Mouse (Mus musculus) activated CD4-positive, CD25-positive, alpha-beta regulatory T cell (primary cell): ENCODE results near the gene Gm4778. TPM values are rescaled to one million over a fixed set of nuclear protein-coding genes. Genes with fewer than 3 reads are reported as not detected.

ENCODE experiments used
- polyA plus RNA-seq, 2 experiments: library from polyadenylated mRNA; unstranded; fragments of 100-300 nt; shearing (Covaris generic); gene quantifications; one replicate each; pipeline ENCODE4 v1.2.1; 2017

The Gm4778 gene
- not detected for polyA plus RNA-seq

DNA sequence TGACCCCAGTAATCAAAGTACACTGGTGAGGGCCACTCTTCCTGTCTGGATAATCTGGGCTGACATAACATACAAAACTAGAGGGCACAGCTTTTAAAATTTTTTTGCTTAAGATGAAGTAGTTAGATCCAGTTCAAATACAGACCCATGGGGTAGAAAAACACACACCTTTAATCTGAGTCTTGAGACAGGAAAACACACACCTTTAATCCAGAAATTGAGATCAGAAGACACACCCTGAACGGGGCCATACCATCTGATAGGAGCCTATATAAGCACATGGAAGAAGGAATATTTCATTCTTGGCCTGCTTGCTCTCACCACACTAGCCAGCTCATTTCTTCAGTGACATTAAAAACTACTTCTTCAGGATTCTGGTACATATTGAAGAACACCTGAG is at the start of gene Gm4778:
Gene Gm4778 (plus strand): TSS at position 301 of the 400 bp plus-strand sequence.

GRCm38 (mm10) chr3:94309633-94310363 is 46.0 kb downstream of the Gm4778 start, which contains the start of gene Them4:
Gene Them4 (plus strand): TSS chr3:94310089.

Other genes with a start within 250 kb of the Gm4778 start
- not detected for gene Gm9125, start 209.2 kb upstream of the Gm4778 start, polyA plus RNA-seq
- under 1 TPM in 1 of 2 experiments, not detected in 1; 0.31 TPM for gene Gm10697, start 191.4 kb upstream of the Gm4778 start, polyA plus RNA-seq
- not detected for gene Gm10696, start 85.8 kb upstream of the Gm4778 start, polyA plus RNA-seq
- gene Gm5286, start 67.3 kb upstream of the Gm4778 start, polyA plus RNA-seq = not detected
- gene Them4, start 46.1 kb downstream of the Gm4778 start, polyA plus RNA-seq = 1 to 10 TPM; 4.2 to 6.5 TPM
- gene Them5, start 78.1 kb downstream of the Gm4778 start, polyA plus RNA-seq = not detected
- gene C2cd4d, start 98.4 kb downstream of the Gm4778 start, polyA plus RNA-seq = under 1 TPM in 1 of 2 experiments, not detected in 1; 0.24 TPM
- gene Rorc, start 108.8 kb downstream of the Gm4778 start, polyA plus RNA-seq = 1 to 10 TPM in 1 of 2 experiments, under 1 TPM in 1; 0.82 to 2.3 TPM
- under 1 TPM in 1 of 2 experiments, not detected in 1; 0.12 TPM for gene Lingo4, start 134.5 kb downstream of the Gm4778 start, polyA plus RNA-seq
- 1 to 10 TPM; 3.8 to 4.7 TPM for gene Tdrkh, start 149.2 kb downstream of the Gm4778 start, polyA plus RNA-seq
- gene Mrpl9, start 179.3 kb downstream of the Gm4778 start, polyA plus RNA-seq = 10 to 100 TPM; 39.5 to 72.8 TPM
- gene Oaz3, start 179.9 kb downstream of the Gm4778 start, polyA plus RNA-seq = 1 to 10 TPM in 1 of 2 experiments, under 1 TPM in 1; 0.64 to 2.0 TPM
- 1 to 10 TPM; 1.0 to 2.2 TPM for gene Celf3, start 214.3 kb downstream of the Gm4778 start, polyA plus RNA-seq
- gene Riiad1, start 216.3 kb downstream of the Gm4778 start, polyA plus RNA-seq = under 1 TPM in 1 of 2 experiments, not detected in 1; 0.69 TPM